Mouse (Mus musculus) ovary, postnatal 36 days (tissue): Measurements from ENCODE around the gene Ttpal.

Experiments used
- DNase-seq: peaks from one replicate; pipeline ENCODE4 v3.0.0; 2022; ENCODE audit warnings: low spot score, mixed read lengths

Ttpal gene

GRCm38 (mm10) chr2:163592084-163592483 is 10.0 kb upstream of the Ttpal start:
- no peak for DNase-seq

- DNase-seq = no peak
Measured at GRCm38 (mm10) chr2:163593636-163594282, 8.4 kb upstream of the Ttpal start.

- DNase-seq = peak; percentile 54
Measured at GRCm38 (mm10) chr2:163595119-163595518, 7.0 kb upstream of the Ttpal start.

- DNase-seq = peak; percentile 29
Measured at GRCm38 (mm10) chr2:163596057-163596872, 5.8 kb upstream of the Ttpal start.

GRCm38 (mm10) chr2:163596873-163597155 is 5.3 kb upstream of the Ttpal start:
- no peak for DNase-seq

- DNase-seq = peak; percentile 47
Measured at GRCm38 (mm10) chr2:163597661-163598060, 4.5 kb upstream of the Ttpal start.

GRCm38 (mm10) chr2:163599226-163599625 is 2.9 kb upstream of the Ttpal start:
- peak; percentile 59 for DNase-seq

GRCm38 (mm10) chr2:163601066-163601465 is 1.0 kb upstream of the Ttpal start:
- no peak for DNase-seq

- DNase-seq = no peak
Measured at GRCm38 (mm10) chr2:163601712-163602100, 408 bp upstream of the Ttpal start.

- DNase-seq = no peak
Measured at GRCm38 (mm10) chr2:163606161-163606560, 4.0 kb downstream of the Ttpal start.

- DNase-seq = no peak
Measured at GRCm38 (mm10) chr2:163608008-163608407, 5.9 kb downstream of the Ttpal start.

GRCm38 (mm10) chr2:163609281-163609975 is 7.3 kb downstream of the Ttpal start:
- no peak for DNase-seq

- no peak for DNase-seq
Measured at GRCm38 (mm10) chr2:163611176-163611575, 9.1 kb downstream of the Ttpal start.

- no peak for DNase-seq
Measured at GRCm38 (mm10) chr2:163613206-163613605, 11.1 kb downstream of the Ttpal start.

- no peak for DNase-seq
Measured at GRCm38 (mm10) chr2:163613990-163614389, 11.9 kb downstream of the Ttpal start.

- no peak for DNase-seq
Measured at GRCm38 (mm10) chr2:163615401-163615800, 13.3 kb downstream of the Ttpal start.

GRCm38 (mm10) chr2:163615906-163616651 is 14.0 kb downstream of the Ttpal start:
- no peak for DNase-seq

GRCm38 (mm10) chr2:163616652-163617227 is 14.6 kb downstream of the Ttpal start:
- no peak for DNase-seq

GRCm38 (mm10) chr2:163617232-163617863 is 15.2 kb downstream of the Ttpal start:
- DNase-seq = no peak

- DNase-seq = no peak
Measured at GRCm38 (mm10) chr2:163617874-163618273, 15.8 kb downstream of the Ttpal start.

- no peak for DNase-seq
Measured at GRCm38 (mm10) chr2:163620451-163620850, 18.3 kb downstream of the Ttpal start.
